Mouse (Mus musculus) bone marrow macrophage, adult 2 months (primary cell): ENCODE measurements around the gene Klhl36.

Experiments used
- CTCF ChIP-seq: IDR thresholded peaks from 2 replicates; pipeline ENCODE4 v1.5.1; 2012; ENCODE audit warnings: low read depth, mild to moderate bottlenecking, low read length, moderate library complexity
- POLR2A ChIP-seq: IDR thresholded peaks from 2 replicates; pipeline ENCODE4 v1.6.1; 2012; ENCODE audit warnings: mild to moderate bottlenecking, low read depth, low read length, borderline replicate concordance

DNA sequence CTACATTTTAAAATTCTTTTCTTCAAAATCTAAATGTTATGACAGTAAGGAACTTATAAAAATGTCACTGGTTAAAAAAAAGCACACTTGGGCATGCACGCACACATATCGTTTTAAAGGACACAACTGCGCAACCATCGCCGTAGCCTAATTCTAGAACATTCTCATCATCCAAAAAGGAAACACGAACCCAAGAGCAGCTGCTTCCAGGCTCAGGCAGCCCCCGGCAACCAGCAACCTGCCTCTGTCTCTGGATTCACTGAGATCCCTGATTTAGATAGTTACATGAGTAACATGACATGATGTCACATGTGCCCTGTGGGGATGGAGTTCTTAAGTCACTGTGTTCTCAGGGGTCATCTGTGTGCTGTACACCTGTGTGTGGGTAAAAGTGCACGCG lies 38.8 kb upstream of the Klhl36 start:
- no peak for TF ChIP-seq CTCF
- no peak for TF ChIP-seq POLR2A
